Mouse (Mus musculus): ENCODE data around the gene Olfr640. TPM values are rescaled to one million over a fixed set of nuclear protein-coding genes. Genes with fewer than 3 reads are reported as not detected.

The Olfr640 gene
- not detected in 2 replicates for polyA plus RNA-seq (2015; fragmentation: Nextera tagmentation; extraction: Ambion mirVana)

DNA sequence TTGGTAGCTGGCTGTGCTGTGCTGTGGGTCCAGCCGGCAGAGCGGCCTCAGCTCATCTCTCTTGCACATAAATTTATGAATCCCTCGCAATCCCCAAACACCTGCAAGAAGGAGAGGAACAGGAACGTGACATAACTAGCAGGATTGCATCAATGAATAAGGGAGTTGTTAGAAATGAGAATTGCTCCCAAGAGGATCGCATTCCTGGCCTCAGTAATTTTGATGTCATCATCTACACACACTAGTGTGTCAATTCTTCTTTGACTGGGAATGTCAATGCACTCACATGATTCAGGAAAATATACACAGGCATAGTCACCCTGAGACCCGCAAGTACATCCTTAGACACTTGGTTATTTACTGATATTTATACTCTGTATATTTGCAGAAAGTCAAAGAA is at the start of gene Olfr640:
TSS of gene Olfr640 (minus strand) at position 101 of the 400 bp plus-strand sequence.
- 88% methylated on average over 6 of the region's 6 CpGs for WGBS
- ATAC-seq, result no peak
- no peak within 1 kb of the TSS for H3K27ac ChIP-seq (ENCODE audit: low read length)

DNA sequence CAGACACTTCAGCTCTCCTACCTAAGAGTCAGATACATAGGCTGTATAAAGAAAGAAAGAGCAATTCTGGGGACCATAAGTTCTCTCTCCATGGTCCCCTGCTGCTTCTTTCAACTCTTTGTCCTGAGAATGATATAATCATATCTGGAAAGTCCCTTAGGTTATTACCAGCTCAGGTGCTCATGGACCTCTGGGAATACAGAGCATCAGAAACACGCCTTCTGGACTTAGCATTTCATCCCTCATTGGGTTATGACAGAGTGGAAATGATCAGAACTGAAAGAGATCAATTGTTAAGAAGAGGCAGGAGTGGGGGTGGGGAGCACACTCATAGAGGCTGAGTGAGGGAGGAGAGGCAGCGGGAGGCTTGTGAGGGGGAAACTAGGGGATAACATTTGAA is 46.4 kb upstream of the Olfr640 start, which contains the start of gene Olfr644:
TSS of gene Olfr644 (minus strand) at position 101 of the 400 bp plus-strand sequence.
- no peaks in the 10 kb centered on the region for H3K9me3 ChIP-seq (replicated peaks; ENCODE audit: control insufficient read depth, low read length, poor library complexity, severe bottlenecking)
- H3K4me2 ChIP-seq (ENCODE audit: low read length), result no peak within 1 kb of the TSS
- no peaks in the 10 kb centered on the region for H3K4me1 ChIP-seq (ENCODE audit: control insufficient read depth, insufficient read depth, low read length)
- no peaks in the 10 kb centered on the region for H3K27me3 ChIP-seq (ENCODE audit: control insufficient read depth, insufficient read depth, low read depth, low read length)
- H3K36me3 ChIP-seq (ENCODE audit: control insufficient read depth, insufficient read depth, low read length), result no peaks in the 10 kb centered on the region
- no peak within 1 kb of the TSS for H3K27ac ChIP-seq (ENCODE audit: low read length)
- H3K9ac ChIP-seq (ENCODE audit: low read depth, low read length), result no peak within 1 kb of the TSS
- 75% methylated on average over 2 of the region's 2 CpGs for WGBS
- no peak within 1 kb of the TSS for H3K4me3 ChIP-seq (ENCODE audit: low read depth, low read length)
- ATAC-seq, result no peak

More for the DNA sequence above, at the start of gene Olfr640:
- Histone ChIP-seq H3K9me3 (replicated peaks; ENCODE audit: control insufficient read depth, low read length, poor library complexity, severe bottlenecking) (no peaks in the 10 kb centered on the region), H3K4me2 (ENCODE audit: low read length) (no peak within 1 kb of the TSS), H3K4me1 (ENCODE audit: control insufficient read depth, insufficient read depth, low read length) (no peaks in the 10 kb centered on the region), H3K4me3 (ENCODE audit: low read depth, low read length) (no peak within 1 kb of the TSS), H3K36me3 (ENCODE audit: control insufficient read depth, insufficient read depth, low read length) (no peaks in the 10 kb centered on the region), H3K9ac (ENCODE audit: low read depth, low read length) (no peak within 1 kb of the TSS), H3K27me3 (ENCODE audit: control insufficient read depth, insufficient read depth, low read depth, low read length) (no peaks in the 10 kb centered on the region)

DNA sequence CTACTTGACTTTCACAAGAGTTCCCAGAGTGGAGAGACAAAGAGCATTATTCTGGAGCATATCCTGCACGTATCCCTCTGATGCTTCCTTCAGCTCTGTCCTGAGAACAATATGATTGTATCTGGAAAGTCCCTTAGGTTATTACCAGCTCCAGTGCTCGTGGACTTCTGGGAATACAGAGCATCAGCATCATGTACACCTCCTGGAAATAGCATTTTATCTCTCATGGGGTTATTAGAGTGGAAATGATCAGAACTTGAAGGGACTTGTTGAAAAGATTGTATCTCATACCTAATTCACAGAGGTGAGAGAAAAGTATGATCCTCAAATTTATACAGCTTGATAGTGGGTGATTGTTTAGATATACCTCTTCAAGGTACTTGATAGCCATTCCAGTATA is 36.0 kb upstream of the Olfr640 start, which contains the start of gene 4930516K23Rik:
TSS of gene 4930516K23Rik (minus strand) at position 101 of the 400 bp plus-strand sequence.
- no peak within 1 kb of the TSS for H3K4me2 ChIP-seq (ENCODE audit: low read length)
- no peak within 1 kb of the TSS for H3K4me3 ChIP-seq (ENCODE audit: low read depth, low read length)
- no peaks in the 10 kb centered on the region for H3K4me1 ChIP-seq (ENCODE audit: control insufficient read depth, insufficient read depth, low read length)
- H3K9ac ChIP-seq (ENCODE audit: low read depth, low read length), result no peak within 1 kb of the TSS
- 43% methylated on average over 2 of the region's 2 CpGs for WGBS
- no peaks in the 10 kb centered on the region for H3K36me3 ChIP-seq (ENCODE audit: control insufficient read depth, insufficient read depth, low read length)
- ATAC-seq, result no peak
- H3K27ac ChIP-seq (ENCODE audit: low read length), result no peak within 1 kb of the TSS
- H3K27me3 ChIP-seq (ENCODE audit: control insufficient read depth, insufficient read depth, low read depth, low read length), result no peaks in the 10 kb centered on the region
- H3K9me3 ChIP-seq (replicated peaks; ENCODE audit: control insufficient read depth, low read length, poor library complexity, severe bottlenecking), result no peaks in the 10 kb centered on the region

DNA sequence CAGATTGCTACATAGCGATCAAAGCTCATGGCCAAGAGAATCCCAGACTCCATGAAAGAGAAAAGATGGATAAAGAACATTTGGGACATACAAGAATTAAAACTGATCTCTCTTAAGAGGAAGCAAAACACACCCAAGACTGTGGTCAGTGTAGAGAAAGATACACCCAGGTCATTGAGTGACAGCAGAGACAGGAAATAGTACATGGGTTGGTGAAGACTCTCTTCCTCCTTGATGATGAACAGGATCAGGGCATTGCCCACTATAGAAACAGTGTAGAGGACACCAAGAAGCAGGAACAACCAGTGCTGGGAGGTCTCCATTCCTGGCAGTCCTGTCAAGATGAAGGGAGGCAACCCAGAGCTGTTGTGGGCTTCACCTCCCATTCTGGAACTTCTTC is 33.8 kb upstream of the Olfr640 start:
- ATAC-seq, result no peak
- Histone ChIP-seq H3K27ac (ENCODE audit: low read length) (no peak overlapping the region), H3K36me3 (ENCODE audit: control insufficient read depth, insufficient read depth, low read length) (no peaks in the 10 kb centered on the region), H3K9me3 (replicated peaks; ENCODE audit: control insufficient read depth, low read length, poor library complexity, severe bottlenecking) (no peaks in the 10 kb centered on the region), H3K27me3 (ENCODE audit: control insufficient read depth, insufficient read depth, low read depth, low read length) (no peaks in the 10 kb centered on the region), H3K9ac (ENCODE audit: low read depth, low read length) (no peak overlapping the region), H3K4me2 (ENCODE audit: low read length) (no peak overlapping the region), H3K4me3 (ENCODE audit: low read depth, low read length) (no peak overlapping the region), H3K4me1 (ENCODE audit: control insufficient read depth, insufficient read depth, low read length) (no peaks in the 10 kb centered on the region)
- WGBS, result 88% methylated on average over 1 of the region's 1 CpGs

DNA sequence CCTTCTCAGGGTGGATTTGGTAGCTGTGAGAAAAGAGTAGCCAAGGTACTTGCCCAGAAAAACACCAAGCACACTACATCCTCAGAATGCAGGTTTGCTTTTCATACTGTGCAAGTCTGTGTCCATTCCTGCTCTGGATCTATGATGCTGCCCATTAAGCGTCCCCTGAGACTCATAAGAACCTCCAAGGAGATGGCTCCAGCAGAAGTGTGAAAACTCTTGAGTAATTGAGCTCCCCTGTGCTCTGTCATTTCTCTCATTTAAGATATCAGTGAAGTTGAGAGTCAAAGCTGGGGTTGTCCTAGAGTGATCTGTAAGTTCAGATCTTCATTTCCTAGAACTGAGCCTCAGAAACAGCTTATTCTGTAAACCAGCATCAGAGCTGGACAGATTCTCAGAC is 27.2 kb upstream of the Olfr640 start, which contains the start of gene Olfr642:
TSS of gene Olfr642 (minus strand) at position 101 of the 400 bp plus-strand sequence.
- Histone ChIP-seq H3K27me3 (ENCODE audit: control insufficient read depth, insufficient read depth, low read depth, low read length) (no peaks in the 10 kb centered on the region), H3K9me3 (replicated peaks; ENCODE audit: control insufficient read depth, low read length, poor library complexity, severe bottlenecking) (no peaks in the 10 kb centered on the region), H3K4me1 (ENCODE audit: control insufficient read depth, insufficient read depth, low read length) (no peaks in the 10 kb centered on the region), H3K4me3 (ENCODE audit: low read depth, low read length) (no peak within 1 kb of the TSS), H3K9ac (ENCODE audit: low read depth, low read length) (no peak within 1 kb of the TSS), H3K27ac (ENCODE audit: low read length) (no peak within 1 kb of the TSS), H3K4me2 (ENCODE audit: low read length) (no peak within 1 kb of the TSS), H3K36me3 (ENCODE audit: control insufficient read depth, insufficient read depth, low read length) (no peaks in the 10 kb centered on the region)
- ATAC-seq, result no peak
- WGBS, result 88% methylated on average over 1 of the region's 1 CpGs

DNA sequence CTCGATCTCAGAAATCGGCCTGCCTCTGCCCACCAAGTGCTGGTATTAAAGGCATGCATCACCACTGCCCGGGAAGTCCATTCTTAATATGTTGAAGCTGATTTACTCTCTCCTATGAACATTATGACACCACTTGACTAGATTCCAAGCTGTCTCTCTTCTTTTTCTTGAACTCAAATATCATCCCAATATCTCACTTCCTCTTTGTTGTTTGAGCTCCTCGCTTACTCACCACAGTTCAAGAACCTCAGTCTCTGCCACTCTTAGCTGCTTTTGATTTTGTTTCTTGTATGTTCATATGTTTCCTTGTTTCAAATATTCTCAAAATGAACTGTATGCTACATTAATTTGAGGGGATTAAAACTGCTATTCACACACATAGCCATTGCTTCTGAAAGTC is 25.4 kb upstream of the Olfr640 start:
- Histone ChIP-seq H3K9ac (ENCODE audit: low read depth, low read length) (no peak overlapping the region), H3K4me2 (ENCODE audit: low read length) (no peak overlapping the region), H3K27ac (ENCODE audit: low read length) (no peak overlapping the region), H3K4me3 (ENCODE audit: low read depth, low read length) (no peak overlapping the region), H3K9me3 (replicated peaks; ENCODE audit: control insufficient read depth, low read length, poor library complexity, severe bottlenecking) (no peaks in the 10 kb centered on the region), H3K4me1 (ENCODE audit: control insufficient read depth, insufficient read depth, low read length) (no peaks in the 10 kb centered on the region), H3K27me3 (ENCODE audit: control insufficient read depth, insufficient read depth, low read depth, low read length) (no peaks in the 10 kb centered on the region), H3K36me3 (ENCODE audit: control insufficient read depth, insufficient read depth, low read length) (no peaks in the 10 kb centered on the region)
- no peak for ATAC-seq
- 95% methylated on average over 4 of the region's 4 CpGs for WGBS

DNA sequence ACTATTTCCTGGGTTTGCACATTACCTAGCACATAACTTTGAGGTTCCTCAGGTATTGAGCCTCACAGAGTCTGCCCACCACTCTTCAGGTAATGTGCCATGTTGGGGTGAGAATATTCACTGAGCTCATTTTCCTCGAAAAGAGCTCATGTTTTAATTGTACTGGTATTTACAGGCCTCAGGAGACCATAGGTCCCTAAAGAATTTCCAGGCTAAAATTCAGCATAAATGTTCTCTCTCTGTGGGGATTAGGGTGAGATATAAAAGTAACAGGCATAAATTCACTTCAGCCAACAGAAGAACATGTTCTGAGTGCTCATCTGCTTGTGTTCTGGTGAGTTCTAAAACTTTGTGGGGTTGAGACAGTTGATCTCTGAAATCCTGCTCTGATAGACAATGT is 9.8 kb upstream of the Olfr640 start, which contains the start of gene Olfr641:
TSS of gene Olfr641 (plus strand) at position 301 of the 400 bp plus-strand sequence.
- H3K27ac ChIP-seq (ENCODE audit: low read length), result no peak within 1 kb of the TSS
- H3K27me3 ChIP-seq (ENCODE audit: control insufficient read depth, insufficient read depth, low read depth, low read length), result no peaks in the 10 kb centered on the region
- H3K36me3 ChIP-seq (ENCODE audit: control insufficient read depth, insufficient read depth, low read length), result no peaks in the 10 kb centered on the region
- no peaks in the 10 kb centered on the region for H3K4me1 ChIP-seq (ENCODE audit: control insufficient read depth, insufficient read depth, low read length)
- no peak within 1 kb of the TSS for H3K9ac ChIP-seq (ENCODE audit: low read depth, low read length)
- H3K4me2 ChIP-seq (ENCODE audit: low read length), result no peak within 1 kb of the TSS
- WGBS, result 71% methylated on average over 1 of the region's 1 CpGs
- no peak within 1 kb of the TSS for H3K4me3 ChIP-seq (ENCODE audit: low read depth, low read length)
- no peak for ATAC-seq
- no peaks in the 10 kb centered on the region for H3K9me3 ChIP-seq (replicated peaks; ENCODE audit: control insufficient read depth, low read length, poor library complexity, severe bottlenecking)

DNA sequence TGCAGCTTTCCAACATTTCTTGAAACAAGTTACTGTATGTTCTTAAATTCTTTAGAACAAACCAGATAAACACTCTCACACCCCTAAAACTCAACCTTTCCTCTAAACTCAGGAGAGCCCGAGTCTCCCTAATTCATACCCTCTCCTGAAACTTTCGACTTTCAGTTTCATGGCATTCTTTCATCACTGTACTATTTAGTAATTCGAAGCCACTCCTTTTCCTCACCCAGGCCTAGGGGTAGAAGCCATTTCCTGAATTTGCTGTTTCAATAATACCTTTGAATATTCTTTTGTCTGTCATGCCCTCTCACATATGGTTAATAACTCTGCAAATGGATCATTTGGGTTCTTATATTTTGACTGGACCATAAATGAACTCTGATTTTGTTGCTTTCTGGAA is 1.6 kb upstream of the Olfr640 start:
- ATAC-seq, result no peak
- WGBS, result 87% methylated on average over 3 of the region's 3 CpGs
- H3K9ac ChIP-seq (ENCODE audit: low read depth, low read length), result no peak overlapping the region

DNA sequence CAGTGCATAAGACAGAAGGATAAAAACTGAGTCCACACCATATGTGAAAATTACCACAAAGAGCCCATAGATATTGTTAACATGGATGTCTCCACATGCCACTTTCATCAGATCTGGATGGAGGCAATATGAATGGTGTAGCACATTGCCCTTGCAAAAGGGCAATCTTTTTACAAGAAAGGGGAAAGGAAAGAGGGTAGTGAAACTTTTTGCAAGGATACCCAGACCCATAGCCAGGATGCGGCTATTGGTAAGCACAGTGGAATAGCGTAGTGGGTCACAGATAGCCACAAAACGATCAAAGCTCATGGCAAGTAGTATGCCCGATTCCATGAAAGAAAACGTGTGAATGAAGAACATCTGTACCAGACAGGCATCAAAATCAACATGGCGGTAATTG is 3.7 kb downstream of the Olfr640 start:
- Histone ChIP-seq H3K27ac (ENCODE audit: low read length) (no peak overlapping the region), H3K9ac (ENCODE audit: low read depth, low read length) (no peak overlapping the region), H3K9me3 (replicated peaks; ENCODE audit: control insufficient read depth, low read length, poor library complexity, severe bottlenecking) (no peaks in the 10 kb centered on the region), H3K4me3 (ENCODE audit: low read depth, low read length) (no peak overlapping the region), H3K4me1 (ENCODE audit: control insufficient read depth, insufficient read depth, low read length) (no peaks in the 10 kb centered on the region), H3K36me3 (ENCODE audit: control insufficient read depth, insufficient read depth, low read length) (no peaks in the 10 kb centered on the region), H3K27me3 (ENCODE audit: control insufficient read depth, insufficient read depth, low read depth, low read length) (no peaks in the 10 kb centered on the region), H3K4me2 (ENCODE audit: low read length) (no peak overlapping the region)
- no peak for ATAC-seq
- 87% methylated on average over 6 of the region's 6 CpGs for WGBS

More for the DNA sequence above, 1.6 kb upstream of the Olfr640 start:
- H3K4me2 ChIP-seq (ENCODE audit: low read length), result no peak overlapping the region
- no peaks in the 10 kb centered on the region for H3K36me3 ChIP-seq (ENCODE audit: control insufficient read depth, insufficient read depth, low read length)
- H3K4me3 ChIP-seq (ENCODE audit: low read depth, low read length), result no peak overlapping the region
- no peaks in the 10 kb centered on the region for H3K4me1 ChIP-seq (ENCODE audit: control insufficient read depth, insufficient read depth, low read length)
- no peak overlapping the region for H3K27ac ChIP-seq (ENCODE audit: low read length)
- H3K27me3 ChIP-seq (ENCODE audit: control insufficient read depth, insufficient read depth, low read depth, low read length), result no peaks in the 10 kb centered on the region
- H3K9me3 ChIP-seq (replicated peaks; ENCODE audit: control insufficient read depth, low read length, poor library complexity, severe bottlenecking), result no peaks in the 10 kb centered on the region
